Mouse (Mus musculus): Measurements from ENCODE around the gene Ica1. TPM values are rescaled to one million over a fixed set of nuclear protein-coding genes. Genes with fewer than 3 reads are reported as not detected.

Ica1 gene
- polyA plus RNA-seq, 1 experiment from 2014 or later: 44.0 TPM

- H3K9me3 ChIP-seq (replicated peaks; ENCODE audit: control insufficient read depth, low read length): no peaks in the 10 kb centered on the region
- no peaks in the 10 kb centered on the region for H3K27me3 ChIP-seq (replicated peaks; ENCODE audit: control insufficient read depth, insufficient read depth, low read length)
- H3K4me2 ChIP-seq (ENCODE audit: low read length): no peak overlapping the region
- DNase-seq (ENCODE audit: low spot score): no peak
- 94% methylated on average over 5 of the region's 5 CpGs for WGBS
- H3K9ac ChIP-seq (ENCODE audit: low read length): no peak overlapping the region
- H3K36me3 ChIP-seq (ENCODE audit: control insufficient read depth, insufficient read depth, low read length): no peaks in the 10 kb centered on the region
- no peak overlapping the region for H3K4me3 ChIP-seq (ENCODE audit: low read depth, low read length)
- no peak for ATAC-seq
- H3K4me1 ChIP-seq (ENCODE audit: control insufficient read depth, insufficient read depth, low read length): no peaks in the 10 kb centered on the region
- H3K27ac ChIP-seq (ENCODE audit: low read depth, low read length): no peak overlapping the region
These were observed 23.8 kb downstream of the Ica1 start for GRCm38 (mm10) chr6:8754486-8754885.

- 8% methylated on average over 2 of the region's 2 CpGs for WGBS
- Histone ChIP-seq H3K27ac (ENCODE audit: low read depth, low read length) (no peak overlapping the region), H3K4me2 (ENCODE audit: low read length) (no peak overlapping the region), H3K9me3 (replicated peaks; ENCODE audit: control insufficient read depth, low read length) (no peaks in the 10 kb centered on the region), H3K4me1 (ENCODE audit: control insufficient read depth, insufficient read depth, low read length) (no peaks in the 10 kb centered on the region), H3K4me3 (ENCODE audit: low read depth, low read length) (no peak overlapping the region), H3K9ac (ENCODE audit: low read length) (no peak overlapping the region), H3K36me3 (ENCODE audit: control insufficient read depth, insufficient read depth, low read length) (no peaks in the 10 kb centered on the region), H3K27me3 (replicated peaks; ENCODE audit: control insufficient read depth, insufficient read depth, low read length) (no peaks in the 10 kb centered on the region)
- DNase-seq (ENCODE audit: low spot score) (no peak), ATAC-seq (no peak)
These were observed 24.6 kb downstream of the Ica1 start for GRCm38 (mm10) chr6:8753723-8754036.

GRCm38 (mm10) chr6:8752984-8753722, 25.1 kb downstream of the Ica1 start:
- Histone ChIP-seq H3K9ac (ENCODE audit: low read length) (no peak overlapping the region), H3K9me3 (replicated peaks; ENCODE audit: control insufficient read depth, low read length) (no peaks in the 10 kb centered on the region), H3K4me2 (ENCODE audit: low read length) (no peak overlapping the region), H3K27ac (ENCODE audit: low read depth, low read length) (no peak overlapping the region), H3K4me3 (ENCODE audit: low read depth, low read length) (no peak overlapping the region), H3K4me1 (ENCODE audit: control insufficient read depth, insufficient read depth, low read length) (no peaks in the 10 kb centered on the region), H3K27me3 (replicated peaks; ENCODE audit: control insufficient read depth, insufficient read depth, low read length) (no peaks in the 10 kb centered on the region), H3K36me3 (ENCODE audit: control insufficient read depth, insufficient read depth, low read length) (no peaks in the 10 kb centered on the region)
- ATAC-seq: no peak
- 81% methylated on average over 6 of the region's 6 CpGs for WGBS
- DNase-seq (ENCODE audit: low spot score): no peak

- H3K4me2 ChIP-seq (ENCODE audit: low read length): no peak overlapping the region
- no peak overlapping the region for H3K4me3 ChIP-seq (ENCODE audit: low read depth, low read length)
- H3K36me3 ChIP-seq (ENCODE audit: control insufficient read depth, insufficient read depth, low read length): no peaks in the 10 kb centered on the region
- ATAC-seq (no peak), DNase-seq (ENCODE audit: low spot score) (no peak)
- no peak overlapping the region for H3K9ac ChIP-seq (ENCODE audit: low read length)
- no peaks in the 10 kb centered on the region for H3K27me3 ChIP-seq (replicated peaks; ENCODE audit: control insufficient read depth, insufficient read depth, low read length)
- H3K9me3 ChIP-seq (replicated peaks; ENCODE audit: control insufficient read depth, low read length): no peaks in the 10 kb centered on the region
- no peak overlapping the region for H3K27ac ChIP-seq (ENCODE audit: low read depth, low read length)
- H3K4me1 ChIP-seq (ENCODE audit: control insufficient read depth, insufficient read depth, low read length): no peaks in the 10 kb centered on the region
- 74% methylated on average over 7 of the region's 7 CpGs for WGBS
These were observed 33.4 kb downstream of the Ica1 start for GRCm38 (mm10) chr6:8744886-8745285.

- no peaks in the 10 kb centered on the region for H3K4me1 ChIP-seq (ENCODE audit: control insufficient read depth, insufficient read depth, low read length)
- no peak for ATAC-seq
These were observed 34.0 kb downstream of the Ica1 start for GRCm38 (mm10) chr6:8744273-8744785.

GRCm38 (mm10) chr6:8742449-8742848, 35.8 kb downstream of the Ica1 start:
- 26% methylated on average over 3 of the region's 3 CpGs for WGBS
- no peaks in the 10 kb centered on the region for H3K36me3 ChIP-seq (ENCODE audit: control insufficient read depth, insufficient read depth, low read length)
- ATAC-seq: no peak

More at GRCm38 (mm10) chr6:8744273-8744785, 34.0 kb downstream of the Ica1 start:
- Histone ChIP-seq H3K27me3 (replicated peaks; ENCODE audit: control insufficient read depth, insufficient read depth, low read length) (no peaks in the 10 kb centered on the region), H3K9me3 (replicated peaks; ENCODE audit: control insufficient read depth, low read length) (no peaks in the 10 kb centered on the region), H3K9ac (ENCODE audit: low read length) (no peak overlapping the region), H3K27ac (ENCODE audit: low read depth, low read length) (no peak overlapping the region), H3K36me3 (ENCODE audit: control insufficient read depth, insufficient read depth, low read length) (no peaks in the 10 kb centered on the region), H3K4me2 (ENCODE audit: low read length) (no peak overlapping the region), H3K4me3 (ENCODE audit: low read depth, low read length) (no peak overlapping the region)
- DNase-seq (ENCODE audit: low spot score): no peak
- 95% methylated on average over 4 of the region's 4 CpGs for WGBS

GRCm38 (mm10) chr6:8741659-8742058, 36.6 kb downstream of the Ica1 start:
- H3K4me1 ChIP-seq (ENCODE audit: control insufficient read depth, insufficient read depth, low read length): no peaks in the 10 kb centered on the region
- H3K27me3 ChIP-seq (replicated peaks; ENCODE audit: control insufficient read depth, insufficient read depth, low read length): no peaks in the 10 kb centered on the region
- H3K36me3 ChIP-seq (ENCODE audit: control insufficient read depth, insufficient read depth, low read length): no peaks in the 10 kb centered on the region
- 10% methylated on average over 1 of the region's 1 CpGs for WGBS
- DNase-seq (ENCODE audit: low spot score): no peak
- H3K4me3 ChIP-seq (ENCODE audit: low read depth, low read length): no peak overlapping the region
- H3K4me2 ChIP-seq (ENCODE audit: low read length): no peak overlapping the region
- no peak for ATAC-seq
- no peak overlapping the region for H3K9ac ChIP-seq (ENCODE audit: low read length)
- no peak overlapping the region for H3K27ac ChIP-seq (ENCODE audit: low read depth, low read length)
- no peaks in the 10 kb centered on the region for H3K9me3 ChIP-seq (replicated peaks; ENCODE audit: control insufficient read depth, low read length)

More at GRCm38 (mm10) chr6:8742449-8742848, 35.8 kb downstream of the Ica1 start:
- Histone ChIP-seq H3K27ac (ENCODE audit: low read depth, low read length) (no peak overlapping the region), H3K4me1 (ENCODE audit: control insufficient read depth, insufficient read depth, low read length) (no peaks in the 10 kb centered on the region), H3K27me3 (replicated peaks; ENCODE audit: control insufficient read depth, insufficient read depth, low read length) (no peaks in the 10 kb centered on the region), H3K4me2 (ENCODE audit: low read length) (no peak overlapping the region), H3K9me3 (replicated peaks; ENCODE audit: control insufficient read depth, low read length) (no peaks in the 10 kb centered on the region), H3K9ac (ENCODE audit: low read length) (no peak overlapping the region), H3K4me3 (ENCODE audit: low read depth, low read length) (no peak overlapping the region)
- no peak for DNase-seq (ENCODE audit: low spot score)

GRCm38 (mm10) chr6:8740092-8740491, 38.2 kb downstream of the Ica1 start:
- H3K9me3 ChIP-seq (replicated peaks; ENCODE audit: control insufficient read depth, low read length): no peaks in the 10 kb centered on the region
- H3K4me2 ChIP-seq (ENCODE audit: low read length): no peak overlapping the region
- WGBS: 65% methylated on average over 2 of the region's 2 CpGs
- H3K9ac ChIP-seq (ENCODE audit: low read length): no peak overlapping the region
- H3K27me3 ChIP-seq (replicated peaks; ENCODE audit: control insufficient read depth, insufficient read depth, low read length): no peaks in the 10 kb centered on the region
- DNase-seq (ENCODE audit: low spot score): no peak
- no peak overlapping the region for H3K27ac ChIP-seq (ENCODE audit: low read depth, low read length)
- no peaks in the 10 kb centered on the region for H3K4me1 ChIP-seq (ENCODE audit: control insufficient read depth, insufficient read depth, low read length)
- no peak for ATAC-seq
- H3K4me3 ChIP-seq (ENCODE audit: low read depth, low read length): no peak overlapping the region
- H3K36me3 ChIP-seq (ENCODE audit: control insufficient read depth, insufficient read depth, low read length): no peaks in the 10 kb centered on the region

GRCm38 (mm10) chr6:8738396-8738795, 39.9 kb downstream of the Ica1 start:
- Histone ChIP-seq H3K27ac (ENCODE audit: low read depth, low read length) (no peak overlapping the region), H3K4me3 (ENCODE audit: low read depth, low read length) (no peak overlapping the region), H3K27me3 (replicated peaks; ENCODE audit: control insufficient read depth, insufficient read depth, low read length) (no peaks in the 10 kb centered on the region), H3K4me1 (ENCODE audit: control insufficient read depth, insufficient read depth, low read length) (no peaks in the 10 kb centered on the region), H3K4me2 (ENCODE audit: low read length) (no peak overlapping the region), H3K9ac (ENCODE audit: low read length) (no peak overlapping the region), H3K36me3 (ENCODE audit: control insufficient read depth, insufficient read depth, low read length) (no peaks in the 10 kb centered on the region), H3K9me3 (replicated peaks; ENCODE audit: control insufficient read depth, low read length) (no peaks in the 10 kb centered on the region)
- ATAC-seq (no peak), DNase-seq (ENCODE audit: low spot score) (peak; percentile 47)
- WGBS: 65% methylated on average over 4 of the region's 4 CpGs

Data from forebrain, embryonic 14.5 days (tissue).